Mouse (Mus musculus): Measurements from ENCODE around the gene Ly6c1. TPM values are rescaled to one million over a fixed set of nuclear protein-coding genes. Genes with fewer than 3 reads are reported as not detected.
A peak's percentile ranks its signal among the peaks of the same experiment; 100 is the strongest.
"Not testable (repeated sequence)": the region's sequence is repeated elsewhere in the genome, so short reads cannot be mapped to it uniquely, and the experiment has no call there.

The Ly6c1 gene
- polyA plus RNA-seq, 1 experiment from 2014 or later: 0.44 TPM

DNA sequence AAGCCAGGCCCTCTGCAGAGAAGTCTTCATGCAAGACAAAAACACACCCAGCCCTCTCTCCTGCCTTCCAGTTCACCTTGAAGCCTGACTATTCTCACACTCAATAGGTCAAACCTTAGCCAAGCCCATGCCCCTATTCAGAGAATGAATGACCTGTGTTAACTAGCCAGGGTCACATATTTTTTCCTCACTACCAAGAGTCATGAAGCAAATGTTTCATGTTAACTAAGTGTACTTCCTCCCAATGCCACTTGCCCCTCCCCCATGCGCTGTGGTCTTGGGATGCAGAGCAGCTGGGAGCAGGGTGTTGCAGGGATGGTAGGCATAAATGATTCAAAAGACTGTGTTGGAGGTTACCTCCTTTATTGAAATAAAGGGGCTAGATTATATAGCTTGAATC is 2.0 kb upstream of the Ly6c1 start:
- not testable (repeated sequence) for H3K9me3 ChIP-seq (ENCODE audit: control insufficient read depth, low read length); H3K9ac ChIP-seq (ENCODE audit: low read length); H3K4me3 ChIP-seq (ENCODE audit: low read depth, low read length); H3K36me3 ChIP-seq (ENCODE audit: control insufficient read depth, insufficient read depth, low read length); H3K4me1 ChIP-seq (ENCODE audit: control insufficient read depth, insufficient read depth, low read length); H3K27me3 ChIP-seq (ENCODE audit: control insufficient read depth, insufficient read depth, low read length); H3K4me2 ChIP-seq; ATAC-seq (ENCODE audit: low FRiP score); DNase-seq (ENCODE audit: low spot score, missing footprints); H3K27ac ChIP-seq (ENCODE audit: low read depth, low read length)
- WGBS: 94% methylated on average over 1 of the region's 1 CpGs

DNA sequence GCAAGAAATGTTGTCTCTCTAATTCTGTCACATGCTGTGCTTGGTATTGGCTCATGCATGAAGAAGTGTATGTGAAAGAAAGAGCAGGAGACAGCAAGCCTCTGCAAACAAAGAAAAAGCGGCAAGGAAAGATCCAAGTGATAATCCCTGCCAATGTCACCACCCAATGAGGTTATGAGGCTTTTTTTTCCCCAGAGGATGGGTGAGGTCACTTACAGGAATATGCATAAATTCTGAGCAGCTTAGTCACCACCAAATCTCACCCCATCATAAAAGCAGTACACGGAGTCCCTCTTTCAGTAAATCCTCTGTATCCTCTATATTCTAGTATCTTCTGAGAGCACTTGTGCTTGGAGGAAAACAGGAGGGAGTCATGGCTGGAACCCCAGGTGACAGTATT is 1.2 kb upstream of the Ly6c1 start:
- H3K9me3 ChIP-seq (ENCODE audit: control insufficient read depth, low read length); H3K27ac ChIP-seq (ENCODE audit: low read depth, low read length); H3K4me3 ChIP-seq (ENCODE audit: low read depth, low read length); H3K4me2 ChIP-seq; H3K36me3 ChIP-seq (ENCODE audit: control insufficient read depth, insufficient read depth, low read length); ATAC-seq (ENCODE audit: low FRiP score); DNase-seq (ENCODE audit: low spot score, missing footprints); H3K27me3 ChIP-seq (ENCODE audit: control insufficient read depth, insufficient read depth, low read length); H3K4me1 ChIP-seq (ENCODE audit: control insufficient read depth, insufficient read depth, low read length); H3K9ac ChIP-seq (ENCODE audit: low read length): not testable (repeated sequence)
- WGBS: 83% methylated on average over 2 of the region's 2 CpGs

DNA sequence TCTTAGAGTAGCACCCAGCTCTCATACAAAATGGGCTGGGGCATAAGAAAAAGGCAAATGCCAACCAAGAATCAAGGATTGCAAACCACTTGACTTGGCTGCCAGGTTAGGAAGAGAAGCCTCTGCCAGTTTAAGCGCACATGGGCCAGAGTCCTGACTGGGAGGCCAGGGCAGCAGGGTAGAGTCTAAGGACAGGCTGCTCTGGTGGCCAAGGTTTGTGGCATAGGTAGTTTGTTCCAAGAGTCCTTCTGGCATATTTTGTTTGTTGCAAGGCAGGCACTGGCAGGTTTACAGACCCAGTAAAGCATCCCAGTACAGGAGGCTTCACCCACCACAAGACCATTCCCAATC is 685 bp downstream of the Ly6c1 start:
- H3K9me3 ChIP-seq (ENCODE audit: control insufficient read depth, low read length); H3K36me3 ChIP-seq (ENCODE audit: control insufficient read depth, insufficient read depth, low read length); H3K4me1 ChIP-seq (ENCODE audit: control insufficient read depth, insufficient read depth, low read length); ATAC-seq (ENCODE audit: low FRiP score); H3K9ac ChIP-seq (ENCODE audit: low read length); H3K27ac ChIP-seq (ENCODE audit: low read depth, low read length); H3K27me3 ChIP-seq (ENCODE audit: control insufficient read depth, insufficient read depth, low read length); H3K4me3 ChIP-seq (ENCODE audit: low read depth, low read length); DNase-seq (ENCODE audit: low spot score, missing footprints); H3K4me2 ChIP-seq: not testable (repeated sequence)
- 95% methylated on average over 1 of the region's 1 CpGs for WGBS

DNA sequence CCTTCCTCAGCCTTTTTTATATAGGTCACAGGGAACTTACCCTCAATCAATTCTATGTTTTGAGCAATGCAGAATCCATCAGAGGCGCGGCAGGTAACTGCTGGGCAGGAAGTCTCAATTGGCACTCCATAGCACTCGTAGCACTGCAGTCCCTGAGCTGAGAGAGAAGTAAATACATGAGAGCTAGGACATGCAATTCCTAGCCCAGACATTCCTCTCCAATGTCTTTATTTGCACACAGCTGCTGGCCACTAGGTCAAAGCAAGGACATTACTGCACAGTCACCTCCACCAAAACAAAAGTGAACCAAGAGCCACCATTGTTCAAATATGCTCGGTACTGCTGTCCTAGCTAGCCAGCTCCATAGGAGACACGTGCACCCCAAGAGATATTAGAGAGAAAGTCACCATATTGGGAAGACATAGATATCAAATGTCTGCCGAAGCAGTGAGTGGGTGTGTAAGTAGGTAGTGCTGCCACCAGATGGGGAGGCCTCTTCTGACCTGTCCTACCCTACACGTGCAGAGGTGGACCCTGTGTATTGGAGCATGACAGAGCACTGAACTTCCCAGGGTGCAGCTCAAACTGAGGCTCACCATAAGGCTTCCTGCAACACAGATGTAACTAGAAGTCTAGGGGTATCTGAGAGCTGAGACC is 1.2 kb downstream of the Ly6c1 start:
- WGBS: 70% methylated on average over 5 of the region's 7 CpGs
- not testable (repeated sequence) for H3K4me3 ChIP-seq (ENCODE audit: low read depth, low read length); ATAC-seq (ENCODE audit: low FRiP score); H3K9me3 ChIP-seq (ENCODE audit: control insufficient read depth, low read length); H3K4me2 ChIP-seq; H3K4me1 ChIP-seq (ENCODE audit: control insufficient read depth, insufficient read depth, low read length); DNase-seq (ENCODE audit: low spot score, missing footprints); H3K36me3 ChIP-seq (ENCODE audit: control insufficient read depth, insufficient read depth, low read length); H3K27ac ChIP-seq (ENCODE audit: low read depth, low read length); H3K27me3 ChIP-seq (ENCODE audit: control insufficient read depth, insufficient read depth, low read length); H3K9ac ChIP-seq (ENCODE audit: low read length)

DNA sequence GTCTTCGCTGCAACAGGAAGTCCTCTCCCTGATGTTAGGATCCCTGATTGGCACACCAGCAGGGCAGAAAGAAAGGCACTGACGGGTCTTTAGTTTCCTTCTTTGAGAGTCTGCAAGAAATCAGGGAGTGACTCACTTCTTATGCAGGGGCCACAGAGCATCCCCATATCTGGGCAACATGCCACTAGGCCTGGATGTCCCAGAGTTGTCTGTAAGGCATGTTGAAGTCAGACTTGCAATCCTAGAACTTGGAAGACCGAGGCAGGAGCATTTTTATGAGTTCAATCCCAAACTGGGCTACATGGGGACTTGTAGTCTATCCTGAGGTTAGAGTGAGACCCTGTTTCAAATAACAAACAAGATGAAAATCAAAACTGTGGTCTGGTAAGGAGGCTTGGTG is 3.1 kb downstream of the Ly6c1 start:
- H3K36me3 ChIP-seq (ENCODE audit: control insufficient read depth, insufficient read depth, low read length); H3K4me1 ChIP-seq (ENCODE audit: control insufficient read depth, insufficient read depth, low read length); H3K4me2 ChIP-seq; H3K9ac ChIP-seq (ENCODE audit: low read length); DNase-seq (ENCODE audit: low spot score, missing footprints); H3K27me3 ChIP-seq (ENCODE audit: control insufficient read depth, insufficient read depth, low read length); H3K27ac ChIP-seq (ENCODE audit: low read depth, low read length); H3K4me3 ChIP-seq (ENCODE audit: low read depth, low read length); H3K9me3 ChIP-seq (ENCODE audit: control insufficient read depth, low read length); ATAC-seq (ENCODE audit: low FRiP score): not testable (repeated sequence)
- 70% methylated on average over 2 of the region's 3 CpGs for WGBS

DNA sequence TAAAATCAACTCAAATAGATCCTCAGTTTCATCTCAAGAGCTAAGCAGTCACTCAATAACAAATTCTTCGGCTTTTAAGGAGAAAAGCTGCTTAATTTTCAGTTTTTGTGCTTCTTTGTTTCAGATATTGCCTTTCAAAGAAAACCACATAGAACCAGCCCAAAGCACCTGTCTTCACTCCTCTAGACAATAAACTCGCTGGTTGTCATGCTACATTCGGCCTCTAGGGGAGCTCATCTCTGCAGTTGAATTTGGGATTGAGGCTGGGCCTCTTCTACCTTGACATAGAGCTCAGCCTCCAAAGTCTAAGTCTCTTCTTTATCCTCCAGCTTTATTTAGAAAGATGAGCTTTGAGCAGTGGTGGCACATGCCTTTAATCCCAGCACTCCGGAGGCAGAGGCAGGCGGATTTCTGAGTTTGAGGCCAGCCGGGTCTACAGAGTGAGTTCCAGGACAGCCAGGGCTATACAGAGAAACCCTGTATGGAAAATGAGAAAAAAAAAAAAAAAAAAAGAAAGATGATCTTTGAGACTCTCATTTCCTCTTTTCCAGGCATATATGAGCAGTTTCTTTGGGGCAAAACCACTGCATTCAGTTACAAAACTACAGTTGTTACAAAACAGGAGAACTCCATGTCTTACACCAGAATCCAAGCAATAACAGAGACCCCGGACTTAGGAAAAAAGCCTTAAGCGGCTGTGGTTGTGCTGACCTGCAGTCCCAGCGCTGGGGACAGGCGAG is 27.4 kb downstream of the Ly6c1 start:
- not testable (repeated sequence) for H3K4me1 ChIP-seq (ENCODE audit: control insufficient read depth, insufficient read depth, low read length); H3K27me3 ChIP-seq (ENCODE audit: control insufficient read depth, insufficient read depth, low read length); H3K9ac ChIP-seq (ENCODE audit: low read length); H3K4me2 ChIP-seq; H3K4me3 ChIP-seq (ENCODE audit: low read depth, low read length); H3K27ac ChIP-seq (ENCODE audit: low read depth, low read length); ATAC-seq (ENCODE audit: low FRiP score); H3K36me3 ChIP-seq (ENCODE audit: control insufficient read depth, insufficient read depth, low read length); DNase-seq (ENCODE audit: low spot score, missing footprints); H3K9me3 ChIP-seq (ENCODE audit: control insufficient read depth, low read length)
- 82% methylated on average over 6 of the region's 10 CpGs for WGBS

DNA sequence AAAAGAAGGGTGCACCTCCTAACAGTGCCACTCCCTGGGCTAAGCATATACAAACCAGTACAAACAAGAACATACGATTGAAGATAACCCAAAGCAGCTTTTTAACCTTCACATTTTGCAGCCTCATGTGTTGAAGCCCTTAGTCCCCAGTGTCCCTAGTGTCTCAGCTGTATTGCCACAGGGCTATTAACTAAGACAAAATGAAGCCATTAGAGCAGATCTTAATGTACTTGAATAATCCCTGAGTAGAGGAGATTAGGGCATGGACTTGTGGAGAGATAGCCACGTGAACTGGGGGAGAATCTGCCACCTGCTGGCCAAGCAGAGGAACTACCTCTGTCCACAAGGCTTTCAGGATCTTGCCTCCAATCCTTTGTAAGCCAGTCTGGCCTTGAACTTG is 29.2 kb downstream of the Ly6c1 start:
- H3K27ac ChIP-seq (ENCODE audit: low read depth, low read length); H3K9ac ChIP-seq (ENCODE audit: low read length); H3K27me3 ChIP-seq (ENCODE audit: control insufficient read depth, insufficient read depth, low read length); H3K4me1 ChIP-seq (ENCODE audit: control insufficient read depth, insufficient read depth, low read length); H3K4me3 ChIP-seq (ENCODE audit: low read depth, low read length); H3K36me3 ChIP-seq (ENCODE audit: control insufficient read depth, insufficient read depth, low read length); H3K9me3 ChIP-seq (ENCODE audit: control insufficient read depth, low read length); H3K4me2 ChIP-seq: not testable (repeated sequence)
- peak; percentile 83 for DNase-seq (ENCODE audit: low spot score, missing footprints)
- ATAC-seq (ENCODE audit: low FRiP score): peak; percentile 48; the same call in 1 of the 2 replicates
- WGBS: 41% methylated on average over 2 of the region's 2 CpGs

Other genes starting within 250 kb of the Ly6c1 start
- not detected in 2 replicates for gene Gml2, start 229.8 kb downstream of the Ly6c1 start, polyA plus RNA-seq (2014; fragmentation: Nextera tagmentation; extraction: Ambion mirVana)
- gene 2010109I03Rik, start 151.8 kb downstream of the Ly6c1 start, polyA plus RNA-seq (2014; fragmentation: Nextera tagmentation; extraction: Ambion mirVana): not detected in 2 replicates
- not detected in 2 replicates for gene Ly6i, start 65.4 kb downstream of the Ly6c1 start, polyA plus RNA-seq (2014; fragmentation: Nextera tagmentation; extraction: Ambion mirVana)
- gene Ly6a, start 50.8 kb downstream of the Ly6c1 start, polyA plus RNA-seq (2014; fragmentation: Nextera tagmentation; extraction: Ambion mirVana): not detected in 2 replicates
- not detected in 2 replicates for gene Ly6c2, start 63.1 kb upstream of the Ly6c1 start, polyA plus RNA-seq (2014; fragmentation: Nextera tagmentation; extraction: Ambion mirVana)
- gene Ly6g, start 106.4 kb upstream of the Ly6c1 start, polyA plus RNA-seq (2014; fragmentation: Nextera tagmentation; extraction: Ambion mirVana): not detected in 2 replicates
- not detected in 2 replicates for gene BC025446, start 167.5 kb upstream of the Ly6c1 start, polyA plus RNA-seq (2014; fragmentation: Nextera tagmentation; extraction: Ambion mirVana)
- not detected in 2 replicates for gene Ly6f, start 219.6 kb upstream of the Ly6c1 start, polyA plus RNA-seq (2014; fragmentation: Nextera tagmentation; extraction: Ambion mirVana)

All from midbrain, embryonic 11.5 days (tissue).